Mouse (Mus musculus): ENCODE data around the gene Zfp185.
"Not testable (repeated sequence)": the region's sequence is repeated elsewhere in the genome, so short reads cannot be mapped to it uniquely, and the experiment has no call there.

The Zfp185 gene

GRCm38 (mm10) chrX:73063512-73064414 lies 76.6 kb downstream of the Zfp185 start:
- DNase-seq = no peak

GRCm38 (mm10) chrX:73064415-73064793 lies 77.3 kb downstream of the Zfp185 start, which contains the start of gene Pnma3:
Gene Pnma3, plus strand, starts transcription at chrX:73064787.
- DNase-seq = no peak

- DNase-seq = not testable (repeated sequence)
Observed at GRCm38 (mm10) chrX:73066765-73067312, 79.7 kb downstream of the Zfp185 start.

Data from kidney, adult 11 months (tissue).